In the genomic region with DNA sequence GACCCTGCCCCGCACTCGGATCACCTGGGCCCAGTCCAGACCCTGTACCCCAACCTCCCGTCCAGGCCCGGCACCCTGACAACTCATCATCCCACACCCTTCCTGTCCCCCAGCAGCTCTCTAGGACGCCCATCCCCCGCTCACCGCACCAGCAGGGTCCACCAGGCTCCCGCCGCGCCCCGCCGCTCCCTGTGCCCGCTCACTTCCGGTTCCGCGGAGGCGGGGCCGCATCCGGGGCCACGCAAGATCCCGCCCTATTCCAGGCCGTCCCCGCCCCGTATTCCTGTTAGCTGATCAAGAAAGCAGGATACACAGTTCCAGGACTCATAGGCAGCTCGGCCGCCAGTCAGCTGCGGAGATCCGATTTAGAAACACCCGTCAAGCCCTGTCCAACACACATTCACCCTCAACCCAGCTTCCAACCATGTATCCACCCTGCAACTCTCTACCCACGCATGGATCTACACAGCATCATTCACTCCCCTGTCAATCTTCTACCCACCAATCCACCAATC, we compare ENCODE assay signal across 8 mouse cellular contexts. TPM values are rescaled to one million over a fixed set of nuclear protein-coding genes. Genes with fewer than 3 reads are reported as not detected.
DNase-seq lines count a peak whose midpoint lies in the region; ATAC-seq and TF ChIP-seq lines count a peak whose summit lies in the region.

Cttn (minus strand) TSS at position 465 of the 515 bp plus-strand sequence.

- POLR2A ChIA-PET in Patski (lab: Charles Lee): interaction anchor here (0.9 kb wide), 1 partner anchor 9 kb away, joined by 3 read pairs; no protein-coding TSS in a partner anchor

- peak; percentile 43 for DNase-seq in Patski (ENCODE audit: low read depth, low spot score)
- DNase-seq in cerebellum, postnatal 36 days: peak; percentile 83 to 84
- peak; percentile 80 to 82 for DNase-seq in frontal cortex, postnatal 25 days (ENCODE audit: low spot score in 2 of 2)
- DNase-seq in layer of hippocampus, postnatal 10 days (ENCODE audit: low spot score in 2 of 2): peak; percentile 87 to 90
- peak; percentile 62 for DNase-seq in retina, adult 2 months (ENCODE audit: low read depth, low spot score)
- DNase-seq in thymus, postnatal 36 days: peak; percentile 22 to 35

- CTCF ChIA-PET in Patski (lab: Charles Lee): no interaction called here

- no peak for TF ChIP-seq CTCF in Patski (IDR thresholded peaks at IDR 0.05)

- peak within 1 kb of the TSS; percentile 97 for H3K9ac ChIP-seq in hindbrain, embryonic 12.5 days
- H3K9ac ChIP-seq in lung, embryonic 16.5 days (ENCODE audit: low read length): peak within 1 kb of the TSS; percentile 97

- no peaks in the 10 kb centered on the region for H3K9me3 ChIP-seq in hindbrain, embryonic 12.5 days (replicated peaks)
- no peaks in the 10 kb centered on the region for H3K9me3 ChIP-seq in lung, embryonic 16.5 days (ENCODE audit: control insufficient read depth, low read length)

- in situ Hi-C loops in Patski (cut with MboI; ENCODE audit: low pct_unique_long_range_greater_than_20kb): loop anchor here (5.0 kb wide), 1 partner anchor 112 kb away; the partner anchor contains the start of gene Fadd

- H3K36me3 ChIP-seq in hindbrain, embryonic 12.5 days: peaks cover 4% of the 10 kb centered on the region
- H3K36me3 ChIP-seq in lung, embryonic 16.5 days (ENCODE audit: control insufficient read depth, insufficient read depth, low read length): no peaks in the 10 kb centered on the region

- peak within 1 kb of the TSS; percentile 91 for H3K4me2 ChIP-seq in hindbrain, embryonic 12.5 days (replicated peaks)
- peak within 1 kb of the TSS; percentile 74 for H3K4me2 ChIP-seq in lung, embryonic 16.5 days (ENCODE audit: low read depth, low read length)

- H3K27me3 ChIP-seq in Patski: no peaks in the 10 kb centered on the region
- H3K27me3 ChIP-seq in hindbrain, embryonic 12.5 days: no peaks in the 10 kb centered on the region
- H3K27me3 ChIP-seq in lung, embryonic 16.5 days (ENCODE audit: control insufficient read depth, insufficient read depth, low read depth, low read length): no peaks in the 10 kb centered on the region

- peak within 1 kb of the TSS; percentile 87 for H3K4me3 ChIP-seq in hindbrain, embryonic 12.5 days
- peak within 1 kb of the TSS; percentile 88 for H3K4me3 ChIP-seq in lung, embryonic 16.5 days (ENCODE audit: low read length)

- peaks cover 18% of the 10 kb centered on the region for H3K4me1 ChIP-seq in hindbrain, embryonic 12.5 days
- H3K4me1 ChIP-seq in lung, embryonic 16.5 days (replicated peaks; ENCODE audit: control insufficient read depth, insufficient read depth, low read length): peaks cover 14% of the 10 kb centered on the region

- 2% methylated on average over 30 of the region's 30 CpGs for WGBS in hindbrain, embryonic 12.5 days
- 0% methylated on average over 23 of the region's 30 CpGs for WGBS in lung, embryonic 16.5 days

- H3K27ac ChIP-seq in hindbrain, embryonic 12.5 days: peak within 1 kb of the TSS; percentile 80
- H3K27ac ChIP-seq in lung, embryonic 16.5 days (ENCODE audit: low read length): peak within 1 kb of the TSS; percentile 86

- peak; percentile 82 for ATAC-seq in Patski
- ATAC-seq in hindbrain, embryonic 12.5 days (ENCODE audit: low FRiP score): peak; percentile 95
- ATAC-seq in lung, embryonic 16.5 days (ENCODE audit: low read depth): peak; percentile 96

RNA-seq across cellular contexts. Expression of gene Cttn, which starts in this region (rescaled TPM):
- polyA plus RNA-seq in Patski (2021): 385 TPM
- polyA plus RNA-seq in hindbrain, embryonic 12.5 days (2016; fragmentation: Nextera tagmentation; extraction: Ambion mirVana): 198 and 213 TPM in 2 replicates
- 100 to 1,000 TPM; 151 to 164 TPM for total RNA-seq in layer of hippocampus, postnatal 10 days (2021)
- 177 and 178 TPM in 2 replicates for polyA plus RNA-seq in lung, embryonic 16.5 days (2015; fragmentation: Nextera tagmentation; extraction: Ambion mirVana)

Comparison
In these comparisons a context has a peak if more than half of its experiments do, and no peak if none do; other contexts are left out.
1. Peak in every context shown above with its lines: DNase-seq, ATAC-seq, H3K4me3 ChIP-seq and H3K27ac ChIP-seq.
2. DNase-seq: peak in every context shown above with its lines; median percentile 88 in layer of hippocampus, postnatal 10 days; 84 in cerebellum, postnatal 36 days; 81 in frontal cortex, postnatal 25 days; 62 in retina, adult 2 months; 43 in Patski; 28 in thymus, postnatal 36 days.